Mouse (Mus musculus) splenic B cell, adult 2 months (primary cell): ENCODE measurements at regions not wholly inside any gene's neighbourhood (a gene's known extent, or its start where the extent isn't known, plus 50 kb on each side); places are given as distances from the start of the nearest gene placed in this dataset.
"Not testable (repeated sequence)": the region's sequence is repeated elsewhere in the genome, so short reads cannot be mapped to it uniquely, and the experiment has no call there.

ENCODE experiments used
- DNase-seq: peaks from one replicate; pipeline ENCODE4 v3.0.0-alpha.2; 2011; ENCODE audit warnings: low read depth, low spot score
- H3K27me3 ChIP-seq: 2 replicates; pipeline ENCODE4 v1.6.1; 2012; ENCODE audit warnings: mild to moderate bottlenecking, low read length, moderate library complexity, mixed read lengths; ENCODE audit not compliant: control insufficient read depth, poor library complexity, insufficient read depth, severe bottlenecking
- H3K36me3 ChIP-seq: 2 replicates; pipeline ENCODE4 v1.6.1; 2012; ENCODE audit warnings: mild to moderate bottlenecking, low read length, moderate library complexity, mixed read lengths; ENCODE audit not compliant: control insufficient read depth, poor library complexity, insufficient read depth, severe bottlenecking

DNA sequence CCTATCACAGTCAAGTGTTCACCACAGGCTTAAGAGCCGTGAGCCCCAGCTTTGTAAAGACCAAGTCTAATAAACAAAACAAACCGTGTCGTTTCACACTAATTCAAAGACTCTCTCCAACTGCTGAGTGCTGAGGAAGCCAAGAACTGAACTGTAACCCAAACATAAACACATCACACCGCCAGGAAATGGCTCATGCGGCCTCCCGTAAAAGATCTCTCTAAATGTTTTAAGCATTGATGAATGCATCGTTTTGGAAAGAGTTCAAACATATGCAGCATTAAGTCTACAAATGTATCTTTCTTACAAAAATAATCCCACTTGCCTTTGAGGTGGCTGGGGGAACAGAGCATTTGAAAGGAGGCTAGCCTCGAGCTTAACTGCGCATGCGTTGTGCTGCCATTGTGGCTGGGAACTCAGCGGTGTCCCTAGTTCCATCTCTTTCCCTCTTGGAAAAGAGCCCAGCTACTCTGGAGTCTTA is 280.7 kb downstream of the Gxylt1 start:
- DNase-seq = no peak
- Histone ChIP-seq H3K27me3 (no peaks in the 10 kb centered on the region), H3K36me3 (no peaks in the 10 kb centered on the region)

DNA sequence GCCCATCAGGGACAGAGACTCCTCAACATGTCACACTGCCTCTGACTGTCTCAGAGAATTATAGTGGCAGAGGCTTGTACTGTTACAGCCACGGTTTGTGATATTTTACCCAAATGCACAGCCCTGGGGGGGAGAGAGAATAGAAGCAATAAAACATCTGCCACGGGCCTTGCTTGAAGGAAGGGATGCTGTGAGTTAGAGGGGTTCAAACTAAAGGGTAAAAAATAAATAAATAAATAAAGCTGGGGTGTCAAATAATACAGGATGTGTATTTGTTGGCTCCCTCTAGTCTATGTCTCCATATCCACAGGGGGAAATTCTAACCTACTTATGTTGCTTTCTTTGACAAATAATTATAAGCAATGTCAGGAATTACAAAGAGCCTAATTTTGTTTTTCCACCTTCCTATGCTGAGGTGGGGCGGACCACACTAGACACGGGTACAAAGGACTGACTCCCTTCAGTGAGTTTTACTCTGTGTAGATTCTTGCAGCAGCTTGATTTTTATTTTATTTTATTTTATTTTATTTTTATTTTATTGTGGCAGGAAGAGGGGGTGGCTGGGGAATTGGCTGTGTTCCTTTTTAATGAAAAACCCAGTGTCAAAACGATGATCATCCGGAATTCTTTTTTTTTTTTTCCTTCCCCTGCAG is 281.3 kb downstream of the Gxylt1 start:
- H3K36me3 ChIP-seq = no peaks in the 10 kb centered on the region
- no peaks in the 10 kb centered on the region for H3K27me3 ChIP-seq
- DNase-seq = no peak

DNA sequence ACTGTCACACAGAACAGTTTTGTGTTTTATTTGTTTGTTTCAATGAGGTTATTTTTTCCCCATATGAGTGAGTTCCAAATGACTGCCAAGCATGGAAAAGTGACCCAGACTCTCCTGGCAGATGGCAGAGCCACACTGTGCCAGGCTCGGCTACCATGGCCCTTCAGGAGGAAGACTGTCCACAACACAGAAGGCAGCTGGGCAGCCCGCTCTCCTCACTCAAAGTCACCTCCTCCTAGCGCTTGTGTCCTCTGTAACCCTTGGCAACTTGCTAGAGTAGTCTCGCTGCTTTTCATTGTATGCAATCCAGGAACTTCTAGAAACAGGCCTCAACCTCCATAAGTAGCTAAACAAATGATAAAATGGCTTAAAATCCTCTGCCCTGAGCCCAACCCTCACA is 299.2 kb downstream of the Gxylt1 start:
- DNase-seq = no peak
- no peaks in the 10 kb centered on the region for H3K27me3 ChIP-seq
- no peaks in the 10 kb centered on the region for H3K36me3 ChIP-seq

DNA sequence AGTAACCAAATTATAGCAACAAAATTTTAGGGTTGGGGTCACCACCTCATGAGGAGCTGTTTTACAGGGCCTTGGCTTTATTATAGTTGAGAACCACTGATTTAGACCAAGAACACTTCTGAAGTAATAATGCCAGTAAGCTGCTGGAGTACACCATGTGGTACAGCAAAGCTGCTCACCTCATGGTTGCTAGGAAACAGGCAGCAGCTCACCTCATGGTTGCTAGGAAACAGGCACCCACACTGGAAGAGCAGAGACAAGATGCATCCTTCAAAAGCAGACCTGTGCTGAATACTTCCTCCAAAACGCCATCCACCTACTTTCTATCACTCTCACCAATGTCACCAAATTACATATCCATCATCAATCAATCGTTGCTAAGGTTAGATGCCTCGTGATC is 300.0 kb downstream of the Gxylt1 start:
- no peak for DNase-seq
- no peaks in the 10 kb centered on the region for H3K36me3 ChIP-seq
- H3K27me3 ChIP-seq = no peaks in the 10 kb centered on the region

DNA sequence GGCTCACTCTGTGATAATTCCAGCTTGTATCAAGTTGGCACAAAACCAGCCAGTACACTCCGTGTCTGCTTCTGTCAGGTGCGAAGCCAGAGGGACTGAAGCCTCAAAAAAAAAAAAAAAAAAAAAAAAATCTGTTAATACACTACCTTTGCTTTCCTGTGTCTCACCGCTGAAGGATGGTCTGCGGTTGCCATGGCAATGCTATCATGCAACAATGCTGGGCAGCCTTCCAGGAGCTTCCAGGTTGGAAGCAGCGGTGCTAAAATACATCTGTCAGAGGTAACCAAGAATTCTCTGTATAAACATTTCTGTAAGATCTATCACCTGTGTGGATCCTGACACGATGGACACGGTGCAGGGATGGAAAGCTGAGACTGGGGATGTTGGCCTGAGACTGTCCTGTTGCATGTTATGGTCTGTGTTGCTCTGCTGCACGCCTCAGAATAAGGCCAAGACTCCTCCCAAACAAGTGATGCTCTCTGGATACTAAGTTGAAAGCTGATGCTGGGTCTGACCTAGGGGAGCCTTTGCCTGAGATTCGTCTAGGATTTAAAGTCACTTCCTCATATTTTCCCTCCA is 301.2 kb downstream of the Gxylt1 start:
- no peak for DNase-seq
- H3K27me3 ChIP-seq = no peaks in the 10 kb centered on the region
- no peaks in the 10 kb centered on the region for H3K36me3 ChIP-seq

DNA sequence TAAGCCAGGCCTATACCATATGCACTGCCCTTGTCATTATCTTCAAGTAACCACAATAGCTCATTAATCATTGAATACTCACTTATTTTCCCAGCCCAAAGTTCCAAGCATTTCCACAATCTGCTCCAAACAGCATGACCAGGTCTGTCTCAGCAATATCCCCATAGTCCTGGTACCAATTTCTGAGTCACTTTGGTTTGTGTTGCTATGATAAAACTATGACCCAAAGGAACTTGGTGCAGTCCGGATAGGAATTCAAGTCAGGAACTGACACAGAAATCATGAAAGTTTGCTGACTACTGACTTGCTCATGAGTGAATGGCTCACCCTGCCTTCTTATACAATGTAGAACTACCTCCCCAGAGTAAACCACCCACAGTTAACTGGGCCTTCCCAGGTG is 309.4 kb downstream of the Gxylt1 start:
- no peak for DNase-seq
- no peaks in the 10 kb centered on the region for H3K36me3 ChIP-seq
- no peaks in the 10 kb centered on the region for H3K27me3 ChIP-seq

DNA sequence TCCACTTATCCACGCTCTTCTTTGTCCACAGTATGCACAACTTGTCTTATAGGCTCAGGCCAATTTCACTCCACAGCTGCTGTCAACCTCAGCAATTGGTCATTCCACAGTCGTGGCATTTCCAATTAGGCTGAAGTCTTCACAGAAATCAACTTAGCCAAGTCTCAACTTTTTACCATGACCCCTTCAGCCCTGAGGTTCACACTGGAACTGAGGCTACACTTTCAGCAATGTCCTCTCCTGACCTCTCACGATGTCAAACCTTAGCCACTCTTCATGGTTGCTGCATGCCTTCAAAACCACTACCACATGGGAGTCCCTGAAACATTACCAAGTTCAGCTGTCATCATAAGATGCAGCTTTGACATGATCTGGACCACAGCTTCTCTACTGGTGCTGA is 310.1 kb downstream of the Gxylt1 start:
- DNase-seq = no peak
- H3K36me3 ChIP-seq = no peaks in the 10 kb centered on the region
- no peaks in the 10 kb centered on the region for H3K27me3 ChIP-seq

DNA sequence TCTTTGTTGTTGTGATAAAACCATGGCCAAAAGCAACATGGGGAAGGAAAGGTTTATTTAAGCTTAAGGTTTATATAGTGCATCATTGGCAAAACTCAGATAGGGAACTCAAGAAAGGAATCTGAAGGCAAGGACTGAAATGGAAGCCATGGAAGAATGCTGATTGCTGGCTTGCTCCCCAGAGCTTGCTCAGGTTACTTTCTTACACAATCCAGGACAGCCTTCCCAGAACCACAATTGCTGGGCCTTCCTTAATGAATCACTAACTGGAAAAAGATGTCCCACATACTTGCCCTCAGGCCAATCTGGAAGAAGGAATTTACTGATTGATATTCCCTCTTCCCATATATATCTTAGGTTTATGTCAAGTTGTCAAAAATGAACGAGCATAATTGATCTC is 310.8 kb downstream of the Gxylt1 start:
- DNase-seq = no peak
- Histone ChIP-seq H3K27me3 (no peaks in the 10 kb centered on the region), H3K36me3 (no peaks in the 10 kb centered on the region)

DNA sequence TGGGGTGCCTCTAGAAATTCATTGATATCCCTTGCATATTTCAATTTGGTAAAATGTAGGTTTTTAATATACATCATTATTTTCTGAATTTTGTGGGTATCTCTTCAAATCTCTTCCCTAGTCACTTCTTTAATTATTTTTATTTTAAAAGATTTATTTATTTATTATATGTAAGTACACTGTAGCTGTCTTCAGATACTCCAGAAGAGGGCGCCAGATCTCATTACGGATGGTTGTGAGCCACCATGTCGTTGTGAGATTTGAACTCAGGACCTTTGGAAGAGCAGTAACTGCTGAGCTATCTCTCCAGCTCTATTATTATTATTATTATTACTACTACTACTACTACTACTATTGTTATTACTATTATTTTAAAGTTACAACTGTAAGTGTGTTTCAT is 324.1 kb downstream of the Gxylt1 start:
- DNase-seq, H3K36me3 ChIP-seq, H3K27me3 ChIP-seq: not testable (repeated sequence)

DNA sequence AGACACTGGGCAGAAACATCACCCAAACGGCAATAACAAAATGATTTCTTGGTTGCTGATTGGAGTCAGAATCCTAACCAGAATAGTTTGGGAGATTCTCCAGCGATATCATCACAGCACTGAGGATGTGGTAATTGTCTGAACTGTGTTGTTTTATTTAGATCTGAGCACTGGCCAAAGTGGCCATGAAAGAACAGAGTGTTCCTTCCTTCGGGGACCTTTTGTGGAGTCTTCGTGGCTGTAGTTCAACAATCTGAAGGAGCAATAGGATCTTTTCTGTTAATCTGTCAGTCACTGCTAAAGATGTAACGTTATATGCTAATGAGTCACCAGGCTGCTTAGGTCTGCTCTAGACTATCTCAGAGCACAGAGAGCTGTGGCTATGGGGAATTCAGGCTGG is 328.8 kb downstream of the Gxylt1 start:
- Histone ChIP-seq H3K27me3 (no peaks in the 10 kb centered on the region), H3K36me3 (no peaks in the 10 kb centered on the region)
- DNase-seq = no peak

DNA sequence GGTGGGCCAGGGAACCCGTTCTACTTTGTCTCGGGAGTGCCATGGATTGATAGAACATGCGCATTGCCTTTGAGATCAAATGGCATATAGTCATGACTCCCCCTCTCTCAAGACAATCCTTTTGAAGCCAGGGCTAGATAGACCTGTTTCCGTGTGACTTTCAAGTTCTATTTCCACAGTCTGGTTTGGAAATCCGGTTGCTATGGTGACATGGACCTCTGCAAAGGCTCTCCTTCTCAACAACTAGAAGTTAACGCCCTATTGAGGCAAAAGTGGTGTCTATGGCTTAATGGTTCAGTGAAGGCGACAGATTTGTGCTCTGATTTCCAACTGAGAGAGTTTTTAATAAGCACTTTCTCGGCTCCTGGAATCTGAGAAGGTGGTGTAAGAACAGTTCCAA is 371.2 kb downstream of the Gxylt1 start:
- no peaks in the 10 kb centered on the region for H3K27me3 ChIP-seq
- DNase-seq = no peak
- H3K36me3 ChIP-seq = no peaks in the 10 kb centered on the region

DNA sequence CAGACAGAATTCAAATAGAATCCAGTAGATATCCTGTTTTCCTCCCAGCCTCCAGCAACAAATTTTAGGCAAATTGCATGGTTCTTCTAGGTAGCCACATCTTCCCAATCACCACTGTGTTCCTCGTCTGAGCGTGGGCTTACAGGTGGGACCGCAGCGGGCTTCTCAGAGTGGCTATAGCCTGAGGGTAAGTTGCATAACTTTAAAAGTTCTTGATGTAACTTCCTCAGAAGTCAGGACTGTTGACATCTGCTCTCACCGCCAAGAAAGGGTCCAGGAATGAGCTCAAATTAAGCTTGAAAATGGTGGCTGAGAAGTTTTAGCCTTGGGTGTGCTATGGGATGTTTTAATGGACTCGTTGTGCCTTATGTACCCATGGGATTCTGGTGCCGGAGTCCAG is 377.7 kb downstream of the Gxylt1 start:
- DNase-seq = no peak
- no peaks in the 10 kb centered on the region for H3K27me3 ChIP-seq
- no peaks in the 10 kb centered on the region for H3K36me3 ChIP-seq

DNA sequence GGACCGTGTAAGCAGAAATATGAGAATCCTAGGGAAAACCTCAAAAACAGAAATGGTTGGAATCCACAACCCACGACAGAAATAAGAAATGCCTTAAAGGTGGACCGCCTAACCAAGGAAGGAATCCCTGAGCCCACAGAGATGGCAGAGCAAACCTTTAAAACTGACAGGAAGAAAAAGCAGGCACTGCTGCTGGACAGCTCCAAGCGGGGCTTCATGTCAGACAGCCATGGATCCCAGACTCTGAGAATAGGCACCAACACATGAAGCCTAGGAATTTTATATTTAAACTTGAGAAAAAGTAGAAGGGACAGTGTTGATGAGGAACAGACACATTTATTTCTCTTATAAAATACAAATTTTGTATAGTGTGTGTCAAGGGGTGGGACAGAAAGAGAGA is 379.1 kb downstream of the Gxylt1 start:
- no peaks in the 10 kb centered on the region for H3K27me3 ChIP-seq
- H3K36me3 ChIP-seq = no peaks in the 10 kb centered on the region
- DNase-seq = no peak

DNA sequence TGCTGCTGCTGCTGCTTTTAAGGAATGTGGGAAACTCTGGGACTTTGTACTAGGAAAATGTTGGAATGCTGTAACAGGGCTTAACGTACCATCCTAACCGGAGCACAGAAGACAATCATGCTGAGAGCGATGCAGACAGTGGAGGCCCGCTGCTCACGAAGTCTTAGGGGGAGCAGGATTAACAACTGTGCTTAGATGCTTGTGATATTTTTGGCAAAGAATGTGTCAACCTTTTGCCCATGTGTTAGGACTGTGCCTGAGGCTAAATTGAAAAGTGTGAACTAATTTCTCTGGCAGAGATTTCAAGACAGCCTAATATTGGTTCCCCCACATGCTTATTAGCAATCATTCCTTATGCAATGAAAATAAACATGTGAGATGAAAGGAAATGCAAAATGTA is 398.5 kb downstream of the Gxylt1 start:
- H3K27me3 ChIP-seq = no peaks in the 10 kb centered on the region

DNA sequence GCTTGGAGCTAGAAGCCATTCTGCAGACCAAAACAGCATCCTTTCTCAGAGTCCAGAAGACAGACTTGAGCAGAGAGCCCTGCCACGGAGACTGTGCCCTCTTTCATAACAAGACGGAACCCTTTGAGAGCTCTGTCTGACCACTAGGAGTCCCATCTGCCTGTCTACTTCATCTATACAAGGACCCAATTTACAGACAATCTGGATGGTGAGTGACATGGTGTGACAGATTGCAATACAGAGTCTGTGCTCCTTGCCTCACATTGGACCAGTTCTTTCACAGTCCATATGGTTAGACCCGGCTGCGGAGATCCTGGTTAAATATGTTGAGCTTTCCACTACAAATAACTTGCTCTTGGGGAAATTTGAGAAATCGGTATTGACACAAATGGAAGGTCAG is 410.9 kb downstream of the Gxylt1 start:
- Histone ChIP-seq H3K36me3 (no peaks in the 10 kb centered on the region), H3K27me3 (no peaks in the 10 kb centered on the region)
- no peak for DNase-seq

More for the DNA sequence above, 398.5 kb downstream of the Gxylt1 start:
- DNase-seq = no peak
- no peaks in the 10 kb centered on the region for H3K36me3 ChIP-seq

DNA sequence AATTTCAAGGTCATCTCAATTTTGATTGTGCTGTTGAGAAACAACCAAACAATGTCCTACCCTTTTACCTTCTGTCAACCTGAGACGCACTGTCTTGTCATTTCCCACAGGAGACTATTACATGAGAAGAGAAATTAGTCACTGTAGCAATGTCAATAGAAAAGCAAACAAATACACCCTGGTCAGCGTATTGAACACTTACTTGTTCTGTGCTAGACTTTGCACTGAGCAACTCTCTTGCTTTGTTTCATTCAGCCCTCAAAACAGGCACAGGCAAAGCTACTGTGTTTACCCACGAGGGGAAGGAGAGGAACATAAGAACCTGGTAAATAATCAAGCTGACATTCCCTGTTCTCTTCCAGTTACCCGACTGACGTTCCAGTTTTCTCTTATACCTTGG is 424.1 kb downstream of the Gxylt1 start:
- Histone ChIP-seq H3K27me3 (no peaks in the 10 kb centered on the region), H3K36me3 (no peaks in the 10 kb centered on the region)
- no peak for DNase-seq
